Mouse (Mus musculus): ENCODE measurements around the gene Rpl34.

Rpl34 gene

DNA sequence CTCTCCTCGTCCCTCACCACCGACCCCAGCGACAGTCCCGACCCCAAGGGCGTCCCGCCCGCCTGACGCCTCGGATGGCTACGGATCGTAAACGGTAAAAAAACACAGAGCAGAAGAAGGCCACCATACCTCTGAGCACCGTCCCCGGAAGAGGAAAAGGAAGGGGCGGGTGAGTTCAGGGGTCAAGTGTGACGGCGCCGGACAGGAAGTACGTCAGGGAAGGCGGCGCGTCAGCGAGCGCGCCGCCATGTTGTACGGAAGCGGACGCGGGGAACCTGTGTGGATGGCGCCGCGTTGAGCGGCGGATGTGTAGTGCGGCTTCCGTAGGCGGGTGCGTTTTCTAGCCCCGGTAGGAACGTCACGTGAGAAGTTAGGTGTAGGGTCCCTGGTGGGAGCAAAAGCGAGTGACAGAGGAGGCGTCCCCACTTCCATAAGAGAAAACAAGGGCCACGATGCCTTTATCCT lies at the start of gene Rpl34:
TSS of gene Rpl34 (minus strand) at position 210 of the 465 bp plus-strand sequence.
- in situ Hi-C loops (cut with MboI), result no loop called here

DNA sequence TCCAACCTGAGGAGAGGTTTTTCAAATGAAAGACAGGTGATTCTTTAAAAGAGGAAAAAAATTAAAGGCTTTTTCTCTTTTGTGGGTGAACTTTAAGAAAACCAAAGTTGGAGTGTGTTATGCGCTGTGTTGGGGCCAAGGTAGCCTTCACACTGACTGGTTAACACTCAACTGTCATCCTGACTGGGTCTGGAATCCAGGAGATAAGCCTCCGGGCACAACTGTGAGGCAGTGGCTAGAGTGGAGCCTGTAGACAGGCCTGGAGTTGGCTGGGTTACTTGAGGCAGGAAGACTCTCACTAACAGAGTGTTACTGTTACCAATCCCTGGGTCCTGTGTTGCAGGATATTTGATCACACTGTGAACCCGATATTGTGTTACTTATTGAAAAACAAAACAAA lies 38.0 kb upstream of the Rpl34 start:
- in situ Hi-C loops (cut with MboI), result loop anchor here (25.0 kb wide), 1 partner anchor 119 kb away; no protein-coding TSS in a partner anchor

DNA sequence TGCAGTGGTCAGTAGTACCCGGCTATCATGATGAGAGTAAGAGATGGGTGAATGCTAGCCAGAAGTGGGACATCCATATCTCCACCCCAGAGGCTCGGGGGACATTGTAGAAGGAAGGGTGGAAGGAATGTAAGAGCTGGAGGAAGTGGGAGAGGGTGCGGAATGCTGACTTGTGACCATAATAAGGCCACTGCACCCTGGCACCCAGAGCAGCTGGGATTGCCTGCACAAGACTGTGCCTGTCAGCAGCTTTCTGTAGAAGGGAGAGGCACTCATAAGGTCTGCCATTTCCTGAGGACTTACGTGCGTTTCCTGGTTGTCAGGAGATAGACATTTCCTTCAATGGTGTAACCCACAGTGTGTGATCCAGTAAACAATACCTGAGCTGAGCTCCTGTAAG lies 33.9 kb upstream of the Rpl34 start:
- in situ Hi-C loops (cut with MboI), result loop anchor here (25.0 kb wide), 1 partner anchor 123 kb away; no protein-coding TSS in a partner anchor

DNA sequence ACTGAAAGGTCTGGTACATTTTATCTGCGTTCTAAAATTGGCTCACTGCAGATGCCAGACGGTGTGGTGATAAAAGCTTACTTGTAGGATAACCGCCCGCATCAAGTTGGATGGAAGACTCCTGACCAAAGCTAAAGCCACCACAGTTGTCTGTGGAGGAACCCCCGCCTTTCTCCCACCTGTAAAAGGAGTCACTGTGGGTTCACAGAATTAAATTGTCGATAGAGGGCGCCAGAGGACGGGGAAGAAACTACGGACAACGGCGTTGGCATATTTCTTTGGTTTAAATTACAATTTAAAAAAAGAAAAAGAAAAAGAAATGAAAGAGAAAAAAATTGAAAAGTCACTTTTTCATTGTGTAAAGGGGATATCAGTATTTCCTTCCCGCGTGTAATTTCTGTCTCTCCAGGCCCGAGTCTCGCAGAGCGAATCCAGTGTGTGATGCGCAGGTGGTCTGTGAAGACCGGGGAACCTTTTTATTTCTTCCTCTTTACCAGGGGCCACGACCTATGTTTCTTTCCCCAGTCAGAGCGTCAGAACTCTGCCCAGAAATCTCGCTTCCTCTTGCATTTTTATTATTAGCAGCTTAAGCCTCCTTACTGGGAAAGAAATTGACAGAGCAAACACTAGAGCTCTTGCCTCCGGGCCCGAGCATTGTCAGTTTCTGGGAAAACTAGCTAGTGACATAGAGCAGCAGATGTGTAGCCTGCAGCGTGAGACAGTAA lies 30.7 kb upstream of the Rpl34 start:
- in situ Hi-C loops (cut with MboI), result loop anchor here (25.0 kb wide), 1 partner anchor 126 kb away; no protein-coding TSS in a partner anchor

DNA sequence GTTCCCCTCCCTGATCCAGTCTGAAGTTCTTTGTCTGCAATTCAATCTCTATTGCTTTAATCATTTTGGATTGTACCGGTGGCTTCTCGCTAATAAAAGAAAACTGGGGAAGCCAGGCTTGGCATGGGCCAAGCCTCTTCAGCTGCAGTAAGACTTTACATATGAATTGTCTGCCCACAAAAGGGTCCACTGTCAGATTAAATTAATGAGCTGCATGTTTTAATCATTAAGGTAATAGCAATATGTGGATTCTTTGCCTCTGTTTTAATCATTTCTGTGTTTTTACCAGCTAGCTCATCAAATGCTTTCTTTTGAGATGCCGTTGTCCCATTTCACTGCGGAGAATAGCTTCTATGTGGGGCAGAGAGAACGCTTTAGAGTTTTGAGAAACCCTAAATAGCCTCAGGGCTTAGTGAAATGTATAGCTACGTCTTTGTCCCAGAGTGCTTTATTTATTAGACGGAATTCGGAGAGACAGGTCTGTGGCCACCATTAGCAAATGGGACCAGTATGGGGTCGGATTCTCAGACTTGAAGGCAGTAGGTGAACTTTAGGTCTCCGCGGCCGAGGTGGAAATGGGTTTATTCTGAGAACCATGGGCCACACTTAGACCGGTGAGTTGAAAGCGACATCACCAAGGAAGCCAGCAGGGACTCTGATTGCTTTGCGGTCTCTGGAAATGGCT lies 28.1 kb upstream of the Rpl34 start:
- in situ Hi-C loops (cut with MboI), result loop anchor here (10.0 to 25.0 kb wide), 2 partner anchors 129 to 487 kb away; no protein-coding TSS in a partner anchor

DNA sequence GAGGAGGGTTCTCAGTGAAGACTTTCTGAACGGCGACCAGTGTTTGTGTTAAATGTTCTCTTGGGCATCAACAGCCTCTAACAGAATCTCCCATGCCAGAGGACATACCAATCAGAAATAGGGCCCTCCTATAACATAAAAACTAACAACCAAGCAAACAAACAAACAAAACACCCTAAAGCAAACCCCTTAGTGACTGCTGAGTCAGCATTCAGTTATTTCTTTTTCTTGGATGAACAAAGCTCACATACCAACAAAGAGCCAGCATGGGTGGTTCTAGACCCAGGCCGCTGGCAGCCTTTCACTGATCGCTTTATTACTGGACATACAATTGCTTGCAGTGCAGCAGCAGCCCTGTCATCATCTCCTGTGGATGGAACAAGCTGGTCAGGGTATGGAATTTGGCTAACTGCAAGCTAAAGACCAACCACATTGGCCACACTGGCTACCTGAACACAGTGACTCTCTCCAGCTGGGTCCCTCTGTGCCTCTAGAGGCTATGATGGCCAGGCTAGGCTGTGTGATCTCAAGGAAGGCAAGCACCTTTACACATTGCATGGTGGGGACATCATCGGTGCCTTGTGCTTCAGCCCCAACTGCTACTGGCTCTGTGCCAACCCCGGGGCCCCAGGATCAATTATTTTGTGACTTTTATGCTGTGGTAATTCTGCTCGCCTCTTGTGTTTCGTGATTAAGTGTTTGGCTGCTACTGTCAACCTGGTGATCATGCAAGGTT lies 27.1 kb upstream of the Rpl34 start:
- in situ Hi-C loops (cut with MboI), result loop anchor here (10.0 to 25.0 kb wide), 2 partner anchors 130 to 488 kb away; no protein-coding TSS in a partner anchor

DNA sequence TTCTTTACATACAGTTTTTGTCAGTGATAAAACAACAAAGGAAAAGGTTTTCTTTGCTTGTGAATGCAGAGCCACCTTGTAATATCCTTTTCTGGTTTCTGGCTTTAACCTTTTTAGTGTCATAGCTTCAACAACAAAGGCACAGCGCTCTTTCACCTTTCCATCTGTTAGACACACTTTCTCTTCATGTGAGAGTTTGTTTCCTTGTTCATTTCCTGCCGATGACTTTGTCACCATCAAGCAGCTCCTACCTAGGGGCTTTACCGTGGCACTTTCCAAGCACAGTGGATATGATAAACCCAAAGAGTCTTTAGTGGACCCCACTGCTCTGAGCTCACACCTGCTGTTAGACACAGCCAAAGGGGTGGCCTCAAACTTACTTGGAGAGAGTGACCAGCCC lies 19.0 kb upstream of the Rpl34 start:
- in situ Hi-C loops (cut with MboI), result no loop called here

DNA sequence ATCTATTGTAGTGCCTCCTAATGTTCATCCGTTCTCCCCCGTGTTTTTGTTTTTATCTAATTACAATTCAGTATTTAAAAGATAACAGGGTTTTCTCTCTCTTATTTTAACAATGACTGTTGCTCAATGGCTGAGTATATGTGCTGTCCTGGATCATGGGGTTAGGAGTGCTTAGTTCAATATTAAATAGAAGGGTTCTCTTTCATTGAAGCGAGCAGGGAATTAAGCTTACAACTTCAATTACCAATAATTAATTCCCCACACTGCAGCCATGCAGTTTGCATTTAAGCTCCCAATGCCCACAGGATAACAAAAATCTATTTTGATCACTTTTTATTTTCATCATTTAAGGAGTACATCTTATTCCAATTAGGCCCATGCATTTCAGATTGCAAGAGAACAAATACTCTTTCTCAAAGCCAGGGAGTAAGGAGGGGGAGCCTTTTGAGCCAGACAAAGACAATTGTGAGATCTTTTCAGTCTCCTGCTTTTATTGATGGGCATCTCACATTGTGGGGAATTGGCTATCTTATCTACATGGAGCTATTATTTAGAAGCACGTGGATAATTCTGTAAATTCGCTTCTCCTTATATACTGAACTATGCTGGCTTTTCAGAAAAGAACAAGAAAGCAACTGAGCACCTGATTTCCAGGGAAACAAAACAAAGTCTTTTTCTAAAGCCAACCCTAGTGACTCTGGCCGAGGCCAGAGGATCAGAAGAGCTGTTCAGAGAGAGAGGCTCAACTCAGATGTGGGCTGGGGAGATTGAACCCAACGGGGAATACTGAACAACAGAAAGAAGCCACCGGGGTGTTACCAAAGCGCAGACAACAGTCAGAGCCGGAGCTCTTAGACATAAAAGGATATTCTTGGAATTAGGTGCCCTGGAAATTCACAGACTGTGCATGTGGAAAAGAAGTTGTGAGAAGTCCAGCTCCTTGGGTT lies 16.7 kb upstream of the Rpl34 start:
- in situ Hi-C loops (cut with MboI), result no loop called here

DNA sequence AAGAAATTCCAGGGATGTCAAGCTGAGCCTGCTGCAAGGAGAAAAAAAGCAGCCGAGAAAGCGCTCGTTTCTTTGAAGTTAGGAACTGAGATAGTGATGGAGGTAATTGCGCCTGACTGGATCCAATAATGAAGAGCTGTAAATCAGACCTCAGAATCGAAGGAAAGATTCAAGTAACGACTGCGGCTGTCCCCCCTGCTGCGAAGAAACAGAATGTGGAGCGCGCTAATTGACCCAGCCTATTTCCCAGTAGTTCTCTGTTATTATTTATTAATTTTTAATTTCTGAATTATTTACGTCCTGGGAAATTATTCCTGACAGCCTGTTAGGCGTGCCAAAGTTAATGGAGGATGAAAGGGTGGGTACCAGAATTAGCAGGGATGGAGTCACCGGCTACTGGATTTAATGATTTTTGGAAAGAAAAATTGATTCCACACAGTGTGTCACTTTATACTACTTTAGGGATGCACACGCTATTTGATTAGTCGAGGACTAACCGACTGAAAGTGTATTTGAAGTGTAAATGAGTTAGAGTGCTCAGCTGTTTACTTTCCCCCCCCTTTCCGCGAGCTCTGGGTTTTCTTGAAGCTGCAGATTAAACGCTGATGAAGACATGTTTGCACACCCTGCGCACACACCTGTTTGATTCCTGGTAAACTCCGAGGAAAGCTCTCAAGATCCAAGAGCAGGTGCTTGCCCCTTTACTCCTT lies 7.6 kb upstream of the Rpl34 start:
- in situ Hi-C loops (cut with MboI), result no loop called here

DNA sequence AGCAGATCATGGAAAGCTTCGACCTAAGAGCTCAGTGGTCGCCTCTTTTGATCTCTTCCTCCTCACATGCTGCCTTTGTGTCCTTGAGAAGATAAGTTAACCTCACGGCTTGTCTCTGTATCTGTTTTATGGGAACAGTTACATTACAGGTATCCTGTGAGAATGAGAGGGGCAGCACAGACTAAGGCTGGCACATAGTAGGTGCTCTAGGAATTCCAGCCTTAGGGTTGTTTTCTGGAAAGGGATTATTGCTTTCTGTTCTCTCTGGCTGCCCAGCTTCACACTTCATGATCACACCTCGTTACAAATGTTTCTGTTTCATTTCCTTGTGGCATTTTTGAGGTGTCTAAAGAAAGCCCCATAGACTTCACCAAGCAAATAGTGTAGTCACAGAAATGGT lies 6.6 kb upstream of the Rpl34 start:
- in situ Hi-C loops (cut with MboI), result no loop called here

DNA sequence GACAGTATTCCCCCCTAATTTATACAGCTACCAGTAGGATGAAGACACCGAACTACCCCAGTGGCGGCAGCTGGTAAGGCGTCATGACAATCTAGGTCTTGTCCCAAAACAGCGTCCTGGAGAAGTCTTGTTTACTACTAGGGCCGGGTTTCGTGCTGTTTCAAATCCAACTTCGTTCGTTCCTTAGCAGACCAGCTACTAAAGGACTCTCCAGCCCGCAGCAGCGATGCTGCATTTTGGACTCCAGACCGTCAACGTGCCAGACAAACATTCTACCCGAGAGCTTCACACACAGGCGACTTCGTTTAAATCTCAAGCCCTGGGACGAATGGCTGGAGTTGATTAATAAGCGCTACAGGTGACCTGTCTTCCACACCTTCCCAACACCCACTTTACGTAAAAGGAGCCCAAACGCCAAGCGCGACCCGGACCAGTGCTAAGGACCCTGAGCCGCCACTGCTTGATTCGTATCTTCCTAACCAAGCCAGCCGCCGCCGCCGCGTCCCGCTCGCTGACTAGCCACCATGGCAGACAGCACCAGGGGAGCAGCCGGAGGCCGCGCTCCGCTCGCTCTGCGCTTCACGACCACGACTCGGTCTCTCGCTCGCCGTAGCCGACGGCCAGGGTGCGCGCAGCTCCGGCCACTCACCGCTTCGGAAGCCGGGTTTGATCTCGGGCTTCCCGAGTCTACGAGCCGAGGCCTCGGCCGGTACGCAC lies 568 bp downstream of the Rpl34 start:
- in situ Hi-C loops (cut with MboI), result no loop called here

DNA sequence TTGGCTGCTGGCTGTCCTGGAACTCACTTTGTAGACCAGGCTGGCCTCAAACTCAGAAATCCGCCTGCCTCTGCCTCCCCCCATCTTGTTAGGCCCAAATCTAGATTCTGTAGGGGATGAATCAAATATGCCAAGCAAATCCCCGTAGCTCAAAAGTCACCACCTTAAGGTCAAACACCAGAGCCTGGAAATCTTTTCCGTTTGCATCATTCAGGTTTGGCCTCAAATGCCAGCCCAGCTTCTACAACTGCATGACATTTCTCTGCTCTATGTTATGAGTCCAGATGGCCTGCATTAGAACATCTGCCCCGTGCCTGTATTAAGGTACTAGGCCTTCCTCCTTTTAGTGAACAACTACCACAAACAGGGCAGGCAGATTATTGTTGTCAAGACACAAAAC lies 2.5 kb downstream of the Rpl34 start:
- in situ Hi-C loops (cut with MboI), result no loop called here

DNA sequence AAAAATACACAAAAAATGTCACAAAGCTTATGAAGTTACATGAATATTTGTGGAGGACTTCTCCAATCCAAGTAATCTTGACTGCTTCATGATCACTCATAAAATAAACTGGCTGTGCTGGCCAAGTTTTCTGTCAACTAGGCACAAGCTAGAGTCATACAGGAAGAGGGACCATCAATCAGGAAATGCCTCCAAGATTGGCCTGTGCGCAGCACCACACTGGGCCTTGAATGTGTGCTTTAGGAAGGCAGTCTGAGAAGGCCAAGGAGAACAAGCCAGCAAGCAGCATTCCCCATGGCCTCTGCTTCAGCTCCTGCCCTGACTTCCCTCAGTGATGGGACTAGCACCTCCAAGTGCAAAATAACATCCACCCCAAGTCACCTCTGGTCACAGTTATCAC lies 3.2 kb downstream of the Rpl34 start:
- in situ Hi-C loops (cut with MboI), result no loop called here

DNA sequence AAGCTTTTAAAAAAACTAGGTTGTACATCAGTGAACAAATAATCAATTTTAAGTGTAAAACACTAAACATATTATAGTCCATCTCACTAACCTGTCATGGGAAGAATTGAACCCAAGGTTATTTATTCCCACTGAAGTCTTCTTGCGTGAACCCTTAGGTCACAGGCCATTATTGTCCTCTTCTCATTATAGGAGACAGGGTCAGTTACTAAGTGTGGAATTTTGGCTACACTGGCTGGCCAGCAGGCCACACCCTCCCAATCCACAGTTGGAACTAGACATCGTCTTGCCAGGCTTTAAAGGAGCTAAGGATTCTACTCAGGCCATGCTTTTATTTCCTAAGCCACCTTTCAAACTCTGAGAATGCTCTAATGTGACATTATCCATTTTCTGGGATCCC lies 4.5 kb downstream of the Rpl34 start:
- in situ Hi-C loops (cut with MboI), result no loop called here

DNA sequence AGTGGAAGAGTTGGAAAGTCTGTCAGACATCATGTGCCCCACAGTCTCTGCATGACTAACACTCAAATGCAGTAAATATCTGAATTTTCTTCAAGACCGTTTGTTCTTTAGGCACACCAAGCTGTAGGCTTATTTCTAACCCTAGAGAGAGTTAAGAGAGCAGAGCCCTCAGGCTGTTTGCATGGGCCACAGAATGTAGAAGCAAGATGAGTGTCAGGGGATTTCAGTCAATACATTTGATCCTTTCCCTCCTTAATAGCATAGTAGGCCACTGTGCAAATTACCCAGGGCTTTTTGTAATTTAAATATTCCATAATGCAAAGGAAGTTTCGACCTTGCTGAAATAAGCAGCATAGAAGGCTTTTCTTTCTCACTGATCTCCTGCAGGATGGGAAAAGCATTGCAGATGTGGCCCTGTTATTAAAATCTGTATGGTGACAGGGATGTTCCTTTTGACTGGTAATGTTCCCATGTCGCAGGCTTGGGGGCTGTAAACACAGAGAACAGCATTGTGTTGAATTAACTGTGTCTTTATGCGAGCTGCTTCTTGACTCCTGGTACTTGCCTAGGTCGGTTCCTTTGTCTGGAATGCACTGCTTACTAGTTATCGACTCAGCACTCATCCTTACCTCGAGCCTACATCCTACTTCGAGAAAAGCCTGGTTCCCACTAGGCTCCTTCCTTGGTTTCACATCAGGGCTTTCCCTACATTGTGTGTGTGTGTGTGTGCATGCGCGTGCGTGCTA lies 7.3 kb downstream of the Rpl34 start:
- in situ Hi-C loops (cut with MboI), result no loop called here

DNA sequence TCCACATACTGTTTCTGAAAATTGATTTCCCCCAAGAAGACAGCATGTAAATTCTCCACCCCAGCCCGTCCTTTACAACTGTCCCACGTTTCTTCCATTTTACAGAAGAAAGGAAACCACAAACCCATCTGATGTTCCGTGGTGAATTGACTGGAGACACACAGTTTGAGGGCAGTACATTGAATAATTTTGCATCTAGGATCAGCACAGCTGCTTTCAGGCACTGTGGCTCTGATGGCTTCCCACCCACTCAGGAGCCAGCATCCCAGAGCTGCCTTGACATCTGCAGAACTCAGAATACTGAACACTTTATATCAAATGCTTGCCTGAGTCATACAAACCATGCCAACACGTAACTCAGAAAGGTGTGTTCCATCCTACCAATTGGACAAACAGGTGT lies 10.0 kb downstream of the Rpl34 start:
- in situ Hi-C loops (cut with MboI), result no loop called here

DNA sequence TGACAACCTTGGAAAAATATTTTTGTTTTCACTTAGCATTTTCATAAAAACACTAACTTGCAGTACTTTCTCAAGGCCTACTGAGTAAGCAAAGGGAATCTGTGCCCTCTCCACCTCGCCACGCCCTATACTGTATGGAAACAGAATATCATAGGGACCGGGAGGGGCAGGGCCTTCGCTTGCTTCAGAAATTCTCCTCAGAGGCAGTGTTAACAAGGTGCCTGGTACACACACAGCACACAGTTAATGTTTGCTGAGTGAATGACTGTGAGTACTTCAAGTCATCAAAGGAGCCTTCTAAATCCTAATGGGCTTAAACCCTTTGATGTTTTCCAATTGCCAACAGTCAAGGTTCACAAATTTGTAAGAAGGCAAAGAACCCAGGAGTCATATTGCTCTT lies 11.3 kb downstream of the Rpl34 start:
- in situ Hi-C loops (cut with MboI), result no loop called here

DNA sequence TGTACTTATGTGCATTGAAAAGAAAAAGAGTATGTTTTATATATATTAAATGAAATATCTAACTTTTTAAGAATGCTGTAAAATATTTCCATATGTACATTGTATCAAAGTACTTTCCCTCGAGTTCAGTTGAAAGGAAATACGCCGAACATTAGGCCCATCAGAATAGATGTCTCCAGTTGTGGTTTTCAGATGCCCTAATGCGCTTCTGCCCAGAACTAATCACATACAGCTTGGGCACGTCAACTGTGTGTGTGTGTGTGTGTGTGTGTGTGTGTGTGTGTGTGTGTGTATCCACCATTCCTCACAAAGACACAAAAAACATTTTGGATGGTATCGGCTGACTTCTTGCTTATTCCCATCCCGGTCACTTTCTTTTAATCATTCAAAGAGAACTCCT lies 13.6 kb downstream of the Rpl34 start:
- in situ Hi-C loops (cut with MboI), result no loop called here

All from mature B cell (primary cell).